Mouse (Mus musculus) left cerebral cortex, adult 11 months (tissue): ENCODE measurements at regions not wholly inside any gene's neighbourhood (a gene's known extent, or its start where the extent isn't known, plus 50 kb on each side); places are given as distances from the start of the nearest gene placed in this dataset.

Experiments
- DNase-seq: peaks from one replicate; pipeline ENCODE4 v3.0.0; 2022; ENCODE audit warnings: low spot score

- no peak for DNase-seq
These were observed 95.5 kb upstream of the Chl1 start for GRCm38 (mm10) chr6:103414888-103415287.

- no peak for DNase-seq
These were observed 89.1 kb upstream of the Chl1 start for GRCm38 (mm10) chr6:103421013-103421933.

GRCm38 (mm10) chr6:103430933-103431594 is 79.3 kb upstream of the Chl1 start:
- DNase-seq: no peak

GRCm38 (mm10) chr6:103431595-103431957 is 78.8 kb upstream of the Chl1 start:
- DNase-seq: no peak
